Mouse (Mus musculus) gastrocnemius, adult 18-20 months (tissue): ENCODE results near the gene Uqcc2. TPM values are rescaled to one million over a fixed set of nuclear protein-coding genes. Genes with fewer than 3 reads are reported as not detected.

ENCODE experiments used
- DNase-seq: peaks from one replicate; pipeline ENCODE4 v3.0.0; 2021; ENCODE audit warnings: low spot score
- microRNA-seq: library from miRNA; unstranded; fragments of <30 nt; microRNA quantifications from one replicate; pipeline ENCODE4 v1.2.0, GENCODE M21; 2021
- total RNA-seq, 2 experiments: library from RNA; stranded (reverse); gene quantifications; 2 replicates each; pipeline ENCODE4 v1.2.3; 2021

Gene Uqcc2
- total RNA-seq, 2 experiments from 2014 or later, result 426 to 428 TPM

GRCm38 (mm10) chr17:27077920-27078319 is 55.8 kb downstream of the Uqcc2 start:
- DNase-seq, result no peak

GRCm38 (mm10) chr17:27077133-27077532 is 56.6 kb downstream of the Uqcc2 start:
- DNase-seq, result no peak

- DNase-seq, result no peak
These were observed 58.6 kb downstream of the Uqcc2 start for GRCm38 (mm10) chr17:27074849-27075745.

- no peak for DNase-seq
These were observed 59.5 kb downstream of the Uqcc2 start for GRCm38 (mm10) chr17:27074236-27074635.

GRCm38 (mm10) chr17:27073778-27074177 is 59.9 kb downstream of the Uqcc2 start:
- DNase-seq, result no peak

- no peak for DNase-seq
These were observed 60.6 kb downstream of the Uqcc2 start for GRCm38 (mm10) chr17:27073126-27073525.

Small RNA genes within 50 kb of the gene (microRNA-seq; reads per million reads assigned to microRNA genes)
- gene Mir7677, result not detected

Other genes with a start within 250 kb of the Uqcc2 start
- gene Kifc5b, start 216.8 kb downstream of the Uqcc2 start, total RNA-seq, result under 1 TPM; 0.37 to 0.43 TPM
- gene Phf1, start 200.9 kb downstream of the Uqcc2 start, total RNA-seq, result 10 to 100 TPM in 1 of 2 experiments, 1 to 10 TPM in 1; 8.2 to 11.3 TPM
- 100 to 1,000 TPM; 103 to 109 TPM for gene Cuta, start 194.3 kb downstream of the Uqcc2 start, total RNA-seq
- gene Syngap1, start 192.7 kb downstream of the Uqcc2 start, total RNA-seq, result 1 to 10 TPM; 2.2 to 2.8 TPM
- gene Zbtb9, start 160.7 kb downstream of the Uqcc2 start, total RNA-seq, result under 1 TPM; 0.66 TPM
- 10 to 100 TPM; 18.0 to 20.0 TPM for gene Bak1, start 104.9 kb downstream of the Uqcc2 start, total RNA-seq
- gene Itpr3, start 76.6 kb downstream of the Uqcc2 start, total RNA-seq, result 1 to 10 TPM; 1.4 to 2.2 TPM
- 10 to 100 TPM; 29.8 to 66.9 TPM for gene Ip6k3, start 33.9 kb upstream of the Uqcc2 start, total RNA-seq
- 10 to 100 TPM; 20.6 to 21.9 TPM for gene Lemd2, start 70.6 kb upstream of the Uqcc2 start, total RNA-seq